Mouse (Mus musculus) forebrain, embryonic 15.5 days (tissue): Measurements from ENCODE around the gene Gm17693. TPM values are rescaled to one million over a fixed set of nuclear protein-coding genes. Genes with fewer than 3 reads are reported as not detected.
"Not testable (repeated sequence)": the region's sequence is repeated elsewhere in the genome, so short reads cannot be mapped to it uniquely, and the experiment has no call there.

ENCODE experiments used
- ATAC-seq: fragments of 200-750 bp; cut with Nextera tagmentation; replicated peaks from 2 replicates; pipeline ENCODE4 v1.8.0; 2017; ENCODE audit warnings: mild to moderate bottlenecking, moderate TSS enrichment, moderate library complexity
- H3K27ac ChIP-seq: fragments of 300-500 bp; sonication (generic); replicated peaks from 2 replicates; pipeline ENCODE4 v1.5.1; 2015; ENCODE audit warnings: mild to moderate bottlenecking, inconsistent platforms
- H3K27me3 ChIP-seq: fragments of 300-500 bp; sonication (generic); 2 replicates; pipeline ENCODE4 v1.6.1; 2015; ENCODE audit warnings: inconsistent platforms
- H3K36me3 ChIP-seq: fragments of 300-500 bp; sonication (generic); 2 replicates; pipeline ENCODE4 v1.6.1; 2015; ENCODE audit warnings: mild to moderate bottlenecking, inconsistent platforms
- H3K4me1 ChIP-seq: fragments of 300-500 bp; sonication (generic); 2 replicates; pipeline ENCODE4 v1.6.1; 2015; ENCODE audit warnings: inconsistent platforms
- H3K4me2 ChIP-seq: fragments of 300-500 bp; sonication (generic); replicated peaks from 2 replicates; pipeline ENCODE4 v1.6.1; 2015; ENCODE audit warnings: mild to moderate bottlenecking, inconsistent platforms
- H3K4me3 ChIP-seq: fragments of 300-500 bp; sonication (generic); 2 replicates; pipeline ENCODE4 v1.5.1; 2015; ENCODE audit warnings: mild to moderate bottlenecking, inconsistent platforms
- H3K9ac ChIP-seq: fragments of 300-500 bp; sonication (generic); replicated peaks from 2 replicates; pipeline ENCODE4 v1.6.1; 2015; ENCODE audit warnings: mild to moderate bottlenecking, inconsistent platforms
- H3K9me3 ChIP-seq: fragments of 300-500 bp; sonication (generic); 2 replicates; pipeline ENCODE4 v1.6.1; 2016; ENCODE audit warnings: inconsistent platforms
- WGBS: fragments of 180-500 bp; shearing (Covaris S2); methylation state at CpG from one replicate; pipeline ENCODE4 v1.1.7; 2015; ENCODE audit warnings: mixed read lengths; 5-methylcytosine and 5-hydroxymethylcytosine counted together
- polyA plus RNA-seq: library from polyadenylated mRNA; unstranded; fragments of >200 nt; fragmentation: Nextera tagmentation; extraction: Ambion mirVana; gene quantifications from 2 replicates; pipeline ENCODE4 v1.2.1, GENCODE M21; 2015

The Gm17693 gene
- polyA plus RNA-seq: not detected in 2 replicates

- H3K36me3 ChIP-seq, ATAC-seq: not testable (repeated sequence)
Observed at GRCm38 (mm10) chrX:125705144-125705543, at the start of gene Gm17693. Gene Gm17693 (plus strand): TSS chrX:125705444.

More at GRCm38 (mm10) chrX:125705144-125705543, at the start of gene Gm17693:
- not testable (repeated sequence) for H3K4me1 ChIP-seq, H3K27ac ChIP-seq, H3K9ac ChIP-seq, H3K4me2 ChIP-seq, H3K4me3 ChIP-seq, H3K9me3 ChIP-seq, H3K27me3 ChIP-seq
- WGBS: no CpG with 5 or more reads among the region's 4 CpGs
